Mouse (Mus musculus): ENCODE measurements at regions not wholly inside any gene's neighbourhood (a gene's known extent, or its start where the extent isn't known, plus 50 kb on each side); places are given as distances from the start of the nearest gene placed in this dataset.

GRCm38 (mm10) chr15:67345179-67346148 lies 844.8 kb upstream of the Lrrc6 start:
- intact Hi-C loops (cut with DNase I) = no loop called here

GRCm38 (mm10) chr15:67342050-67342449 lies 841.3 kb upstream of the Lrrc6 start:
- intact Hi-C loops (cut with DNase I) = no loop called here
- DNase-seq (ENCODE audit: low spot score in 2 of 2) = no peak

More at GRCm38 (mm10) chr15:67345179-67346148, 844.8 kb upstream of the Lrrc6 start:
- no peak for DNase-seq (ENCODE audit: low spot score in 2 of 2)

GRCm38 (mm10) chr15:67337040-67337395 lies 836.3 kb upstream of the Lrrc6 start:
- DNase-seq (ENCODE audit: low spot score in 2 of 2) = no peak
- intact Hi-C loops (cut with DNase I) = no loop called here

- intact Hi-C loops (cut with DNase I) = no loop called here
- no peak for DNase-seq (ENCODE audit: low spot score in 2 of 2)
These were observed 835.8 kb upstream of the Lrrc6 start for GRCm38 (mm10) chr15:67336294-67337039.

GRCm38 (mm10) chr15:67332521-67332920 lies 831.8 kb upstream of the Lrrc6 start:
- no peak for DNase-seq (ENCODE audit: low spot score in 2 of 2)

GRCm38 (mm10) chr15:67320292-67320691 lies 819.6 kb upstream of the Lrrc6 start:
- DNase-seq (ENCODE audit: low spot score in 2 of 2) = no peak
- intact Hi-C loops (cut with DNase I) = no loop called here

More at GRCm38 (mm10) chr15:67332521-67332920, 831.8 kb upstream of the Lrrc6 start:
- intact Hi-C loops (cut with DNase I) = no loop called here

- DNase-seq (ENCODE audit: low spot score in 2 of 2) = no peak
These were observed 814.5 kb upstream of the Lrrc6 start for GRCm38 (mm10) chr15:67315202-67315601.

GRCm38 (mm10) chr15:67313648-67314047 lies 812.9 kb upstream of the Lrrc6 start:
- intact Hi-C loops (cut with DNase I) = no loop called here
- DNase-seq (ENCODE audit: low spot score in 2 of 2) = no peak

More at GRCm38 (mm10) chr15:67315202-67315601, 814.5 kb upstream of the Lrrc6 start:
- intact Hi-C loops (cut with DNase I) = no loop called here

GRCm38 (mm10) chr15:67305681-67306080 lies 805.0 kb upstream of the Lrrc6 start:
- DNase-seq (ENCODE audit: low spot score in 2 of 2) = no peak

GRCm38 (mm10) chr15:67303804-67304203 lies 803.1 kb upstream of the Lrrc6 start:
- intact Hi-C loops (cut with DNase I) = no loop called here
- DNase-seq (ENCODE audit: low spot score in 2 of 2) = no peak

More at GRCm38 (mm10) chr15:67305681-67306080, 805.0 kb upstream of the Lrrc6 start:
- intact Hi-C loops (cut with DNase I) = no loop called here

GRCm38 (mm10) chr15:67301871-67302363 lies 801.2 kb upstream of the Lrrc6 start:
- peak in 1 of 2 experiments; percentile 7 for DNase-seq (ENCODE audit: low spot score in 2 of 2)
- intact Hi-C loops (cut with DNase I) = no loop called here

GRCm38 (mm10) chr15:67301024-67301423 lies 800.3 kb upstream of the Lrrc6 start:
- intact Hi-C loops (cut with DNase I) = no loop called here
- no peak for DNase-seq (ENCODE audit: low spot score in 2 of 2)

- intact Hi-C loops (cut with DNase I) = no loop called here
- DNase-seq (ENCODE audit: low spot score in 2 of 2) = no peak
These were observed 794.1 kb upstream of the Lrrc6 start for GRCm38 (mm10) chr15:67294797-67295196.

- no peak for DNase-seq (ENCODE audit: low spot score in 2 of 2)
- intact Hi-C loops (cut with DNase I) = no loop called here
These were observed 789.0 kb upstream of the Lrrc6 start for GRCm38 (mm10) chr15:67289749-67290148.

- intact Hi-C loops (cut with DNase I) = no loop called here
- no peak for DNase-seq (ENCODE audit: low spot score in 2 of 2)
These were observed 784.2 kb upstream of the Lrrc6 start for GRCm38 (mm10) chr15:67284941-67285340.

- no peak for DNase-seq (ENCODE audit: low spot score in 2 of 2)
These were observed 782.7 kb upstream of the Lrrc6 start for GRCm38 (mm10) chr15:67283275-67283972.

GRCm38 (mm10) chr15:67278869-67279268 lies 778.2 kb upstream of the Lrrc6 start:
- intact Hi-C loops (cut with DNase I) = no loop called here
- DNase-seq (ENCODE audit: low spot score in 2 of 2) = no peak

More at GRCm38 (mm10) chr15:67283275-67283972, 782.7 kb upstream of the Lrrc6 start:
- intact Hi-C loops (cut with DNase I) = no loop called here

- DNase-seq (ENCODE audit: low spot score in 2 of 2) = no peak
- intact Hi-C loops (cut with DNase I) = no loop called here
These were observed 774.3 kb upstream of the Lrrc6 start for GRCm38 (mm10) chr15:67275058-67275457.

GRCm38 (mm10) chr15:67272397-67272796 lies 771.7 kb upstream of the Lrrc6 start:
- intact Hi-C loops (cut with DNase I) = no loop called here
- DNase-seq (ENCODE audit: low spot score in 2 of 2) = no peak

- intact Hi-C loops (cut with DNase I) = no loop called here
These were observed 763.0 kb upstream of the Lrrc6 start for GRCm38 (mm10) chr15:67263723-67264122.

More at GRCm38 (mm10) chr15:67263723-67264122, 763.0 kb upstream of the Lrrc6 start:
- DNase-seq (ENCODE audit: low spot score in 2 of 2) = no peak

Measured in left cerebral cortex, postnatal 25 days (tissue).